In genomic region chr11:74876801-74877200, GRCm38 (mm10) we compare ENCODE assay signal across 9 mouse cellular contexts. TPM values are rescaled to one million over a fixed set of nuclear protein-coding genes. Genes with fewer than 3 reads are reported as not detected.
DNase-seq lines count a peak whose midpoint lies in the region; ATAC-seq lines count a peak whose summit lies in the region.
"Had no signal": no experiment of that assay in that cellular context is flagged by ENCODE, and none has a peak within 500 bp of the region (broad histone marks: within the 10 kb centered on the region; RNA-seq: fewer than 3 reads in every experiment).

No protein-coding gene starts in this region.

- peaks cover 14% of the 10 kb centered on the region for H3K4me1 ChIP-seq in forebrain, embryonic 16.5 days (replicated peaks; ENCODE audit: control insufficient read depth, insufficient read depth, low read length)
- H3K4me1 ChIP-seq in lung, embryonic 15.5 days: peaks cover 11% of the 10 kb centered on the region

- H3K4me2 ChIP-seq in forebrain, embryonic 16.5 days (ENCODE audit: low read length): peak overlapping the region; percentile 47
- H3K4me2 ChIP-seq in lung, embryonic 15.5 days: peak overlapping the region; percentile 18; the same call in 1 of the 2 replicates

- no peaks in the 10 kb centered on the region for H3K27me3 ChIP-seq in forebrain, embryonic 16.5 days (replicated peaks; ENCODE audit: control insufficient read depth, insufficient read depth, low read length)
- no peaks in the 10 kb centered on the region for H3K27me3 ChIP-seq in lung, embryonic 15.5 days

- peak overlapping the region; percentile 15 for H3K4me3 ChIP-seq in forebrain, embryonic 16.5 days (replicated peaks; ENCODE audit: low read length)
- no peak overlapping the region for H3K4me3 ChIP-seq in lung, embryonic 15.5 days
- H3K4me3 ChIP-seq: megakaryocyte, embryonic 14.5 days had no signal

- H3K27ac ChIP-seq in forebrain, embryonic 16.5 days (ENCODE audit: low read length): peak overlapping the region; percentile 77
- H3K27ac ChIP-seq in lung, embryonic 15.5 days: no peak overlapping the region

- peak; percentile 85 for DNase-seq in ES-CJ7 (ENCODE audit: low read depth, low spot score)
- peak; percentile 73 for DNase-seq in cerebellum, adult 11-12 months
- peak; percentile 47 to 58 for DNase-seq in heart, postnatal 14 days
- DNase-seq in kidney, postnatal 36 days: peak; percentile 49 to 56
- DNase-seq in right cerebral cortex, adult 18-20 months: peak; percentile 76

- H3K36me3 ChIP-seq in forebrain, embryonic 16.5 days (ENCODE audit: control insufficient read depth, insufficient read depth): no peaks in the 10 kb centered on the region
- no peaks in the 10 kb centered on the region for H3K36me3 ChIP-seq in lung, embryonic 15.5 days

- 0% methylated on average over 9 of the region's 9 CpGs for WGBS in forebrain, embryonic 16.5 days
- 7% methylated on average over 9 of the region's 9 CpGs for WGBS in lung, embryonic 15.5 days

- no peaks in the 10 kb centered on the region for H3K9me3 ChIP-seq in forebrain, embryonic 16.5 days (ENCODE audit: control insufficient read depth, low read length)
- no peaks in the 10 kb centered on the region for H3K9me3 ChIP-seq in lung, embryonic 15.5 days
- H3K9me3 ChIP-seq: megakaryocyte, embryonic 14.5 days had no signal

- intact Hi-C loops in heart, postnatal 14 days (cut with DNase I): no loop called here

- peak overlapping the region; percentile 37; the same call in 1 of the 2 replicates for H3K9ac ChIP-seq in forebrain, embryonic 16.5 days (replicated peaks; ENCODE audit: low read depth, low read length)
- H3K9ac ChIP-seq in lung, embryonic 15.5 days: no peak overlapping the region

- ATAC-seq in forebrain, embryonic 16.5 days: peak; percentile 96
- ATAC-seq in lung, embryonic 15.5 days (ENCODE audit: borderline replicate concordance, extremely low read depth, low FRiP score, low TSS enrichment): peak; percentile 64; the same call in 1 of the 2 replicates
- no peak for ATAC-seq in megakaryocyte progenitor cell, adult 5-6 weeks (replicated peaks; ENCODE audit: poor library complexity)

RNA-seq across cellular contexts. Expression of gene Sgsm2, which starts 20.1 kb away (rescaled TPM):
- polyA plus RNA-seq in forebrain, embryonic 16.5 days (2015; fragmentation: Nextera tagmentation; extraction: Ambion mirVana): 13.1 and 18.2 TPM in 2 replicates
- total RNA-seq in heart, postnatal 14 days (2021): 1 to 10 TPM; 7.0 to 7.3 TPM
- 3.4 and 3.5 TPM in 2 replicates for polyA plus RNA-seq in lung, embryonic 15.5 days (2015; fragmentation: Nextera tagmentation; extraction: Ambion mirVana)
- total RNA-seq in megakaryocyte progenitor cell, adult 5-6 weeks (2015): 4.1 and 4.5 TPM in 2 replicates
- 3.7 and 6.9 TPM in 2 replicates for total RNA-seq in megakaryocyte progenitor cell, adult 5-6 weeks (2017)

RNA-seq across cellular contexts. Expression of gene Tsr1, which starts 21.1 kb away (rescaled TPM):
- 38.0 and 41.5 TPM in 2 replicates for polyA plus RNA-seq in forebrain, embryonic 16.5 days (2015; fragmentation: Nextera tagmentation; extraction: Ambion mirVana)
- total RNA-seq in heart, postnatal 14 days (2021): 10 to 100 TPM; 13.5 to 14.2 TPM
- polyA plus RNA-seq in lung, embryonic 15.5 days (2015; fragmentation: Nextera tagmentation; extraction: Ambion mirVana): 42.0 TPM in 2 replicates
- total RNA-seq in megakaryocyte progenitor cell, adult 5-6 weeks (2015): 43.2 and 50.0 TPM in 2 replicates
- 67.8 and 96.1 TPM in 2 replicates for total RNA-seq in megakaryocyte progenitor cell, adult 5-6 weeks (2017)

RNA-seq across cellular contexts. Expression of gene Mnt, which starts 46.1 kb away (rescaled TPM):
- 8.6 and 9.2 TPM in 2 replicates for polyA plus RNA-seq in forebrain, embryonic 16.5 days (2015; fragmentation: Nextera tagmentation; extraction: Ambion mirVana)
- total RNA-seq in heart, postnatal 14 days (2021): 10 to 100 TPM; 10.5 to 11.6 TPM
- polyA plus RNA-seq in lung, embryonic 15.5 days (2015; fragmentation: Nextera tagmentation; extraction: Ambion mirVana): 3.7 and 4.5 TPM in 2 replicates
- 13.1 and 15.0 TPM in 2 replicates for total RNA-seq in megakaryocyte progenitor cell, adult 5-6 weeks (2015)
- total RNA-seq in megakaryocyte progenitor cell, adult 5-6 weeks (2017): 2.7 and 3.2 TPM in 2 replicates

RNA-seq across cellular contexts. Expression of gene Smg6, which starts 48.8 kb away (rescaled TPM):
- 18.6 and 19.2 TPM in 2 replicates for polyA plus RNA-seq in forebrain, embryonic 16.5 days (2015; fragmentation: Nextera tagmentation; extraction: Ambion mirVana)
- 10 to 100 TPM; 19.2 to 20.9 TPM for total RNA-seq in heart, postnatal 14 days (2021)
- 14.8 and 17.3 TPM in 2 replicates for polyA plus RNA-seq in lung, embryonic 15.5 days (2015; fragmentation: Nextera tagmentation; extraction: Ambion mirVana)
- total RNA-seq in megakaryocyte progenitor cell, adult 5-6 weeks (2015): 15.3 and 23.1 TPM in 2 replicates
- total RNA-seq in megakaryocyte progenitor cell, adult 5-6 weeks (2017): 29.5 and 32.7 TPM in 2 replicates

RNA-seq across cellular contexts. Expression of gene Srr, which starts 48.9 kb away (rescaled TPM):
- polyA plus RNA-seq in forebrain, embryonic 16.5 days (2015; fragmentation: Nextera tagmentation; extraction: Ambion mirVana): 44.5 and 46.5 TPM in 2 replicates
- total RNA-seq in heart, postnatal 14 days (2021): 10 to 100 TPM; 31.5 to 34.3 TPM
- 19.8 and 21.6 TPM in 2 replicates for polyA plus RNA-seq in lung, embryonic 15.5 days (2015; fragmentation: Nextera tagmentation; extraction: Ambion mirVana)
- total RNA-seq in megakaryocyte progenitor cell, adult 5-6 weeks (2015): 5.8 and 6.3 TPM in 2 replicates
- 4.4 and 6.1 TPM in 2 replicates for total RNA-seq in megakaryocyte progenitor cell, adult 5-6 weeks (2017)
